ENCODE assay signal across 35 mouse cellular contexts in genomic region chr5:15522470-15522869, GRCm38 (mm10). TPM values are rescaled to one million over a fixed set of nuclear protein-coding genes. Genes with fewer than 3 reads are reported as not detected.
DNase-seq lines count a peak whose midpoint lies in the region; ATAC-seq and TF ChIP-seq lines count a peak whose summit lies in the region.
"Not testable (repeated sequence)": the region's sequence is repeated elsewhere in the genome, so short reads cannot be mapped to it uniquely, and the experiment has no call there.
"Had no signal": no experiment of that assay in that cellular context is flagged by ENCODE, and none has a peak within 500 bp of the region (broad histone marks: within the 10 kb centered on the region; RNA-seq: fewer than 3 reads in every experiment).

No protein-coding gene starts in this region.

- intact Hi-C loops in gastrocnemius, postnatal 14 days (cut with DNase I; ENCODE audit: low total_unique reads): not testable (repeated sequence)

- not testable (repeated sequence) for H3K4me3 ChIP-seq in liver, embryonic 14.5 days (ENCODE audit: insufficient read depth in 1 of 2, low read depth in 2 of 2, low read length in 2 of 2); midbrain, postnatal 0 days (ENCODE audit: low read depth, low read length)

- not testable (repeated sequence) for H3K4me2 ChIP-seq in liver, embryonic 14.5 days (ENCODE audit: low read depth); midbrain, postnatal 0 days (ENCODE audit: low read depth, low read length, poor library complexity, severe bottlenecking)

- H3K27me3 ChIP-seq in liver, embryonic 14.5 days (ENCODE audit: control insufficient read depth, insufficient read depth, low read length); midbrain, postnatal 0 days (ENCODE audit: insufficient read depth, low read length): not testable (repeated sequence)

- DNase-seq in adrenal gland, adult (ENCODE audit: inconsistent age in 2 of 2, low spot score in 1 of 2): peak; percentile 8 to 61
- DNase-seq in adrenal gland, postnatal 36 days: peak; percentile 34 to 43
- DNase-seq in gastrocnemius, postnatal 14 days: peak; percentile 5
- peak; percentile 18 for DNase-seq in kidney, adult 18-20 months
- peak; percentile 37 to 57 for DNase-seq in kidney, postnatal 4 days
- DNase-seq in liver, embryonic 14.5 days (ENCODE audit: low read depth in 3 of 3, low spot score in 3 of 3); midbrain, postnatal 0 days (ENCODE audit: low spot score): not testable (repeated sequence)
- peak; percentile 12 for DNase-seq in urinary bladder, postnatal 14 days (ENCODE audit: low spot score)

- not testable (repeated sequence) for ATAC-seq in liver, embryonic 14.5 days (ENCODE audit: insufficient read depth); midbrain, postnatal 0 days (ENCODE audit: low FRiP score)

- not testable (repeated sequence) for TF ChIP-seq EP300 in liver, embryonic 14.5 days (IDR thresholded peaks at IDR 0.05; ENCODE audit: low read depth)

- not testable (repeated sequence) for H3K36me3 ChIP-seq in liver, embryonic 14.5 days (replicated peaks; ENCODE audit: control insufficient read depth, insufficient read depth, low read depth); midbrain, postnatal 0 days (ENCODE audit: insufficient read depth, low read length)

- not testable (repeated sequence) for H3K27ac ChIP-seq in liver, embryonic 14.5 days; midbrain, postnatal 0 days (ENCODE audit: low read depth, low read length)

- not testable (repeated sequence) for H3K4me1 ChIP-seq in liver, embryonic 14.5 days (replicated peaks; ENCODE audit: control insufficient read depth in 2 of 2, insufficient read depth in 2 of 2, low read length in 1 of 2); midbrain, postnatal 0 days (ENCODE audit: insufficient read depth, low read length)

- not testable (repeated sequence) for H3K9ac ChIP-seq in liver, embryonic 14.5 days (replicated peaks); midbrain, postnatal 0 days (replicated peaks; ENCODE audit: low read length, poor library complexity, severe bottlenecking)

- H3K9me3 ChIP-seq in liver, embryonic 14.5 days (ENCODE audit: control insufficient read depth, low read length): not testable (repeated sequence)
- H3K9me3 ChIP-seq in midbrain, postnatal 0 days (ENCODE audit: low read length): peaks cover 15% of the 10 kb centered on the region

- peak; percentile 19 for TF ChIP-seq CTCF in liver, embryonic 14.5 days (IDR thresholded peaks at IDR 0.05; ENCODE audit: low read depth)
- peak; percentile 14; the same call in 1 of the 2 replicates for TF ChIP-seq CTCF in midbrain, postnatal 0 days (IDR thresholded peaks at IDR 0.05)

RNA-seq across cellular contexts. Expression of gene Gm21190, which starts 6.6 kb away (rescaled TPM):
- not detected for total RNA-seq in adrenal gland, postnatal 36 days (2021)
- not detected for total RNA-seq in gastrocnemius, postnatal 14 days (2021)
- polyA plus RNA-seq in liver, embryonic 14.5 days (2012; rRNA removed): not detected in 2 replicates
- polyA plus RNA-seq in liver, embryonic 14.5 days (2014; fragmentation: Nextera tagmentation; extraction: Ambion mirVana): not detected in 2 replicates
- not detected in 2 replicates for total RNA-seq in midbrain, postnatal 0 days (2014; rRNA removed)
- not detected in 2 replicates for polyA plus RNA-seq in midbrain, postnatal 0 days (2015; fragmentation: Nextera tagmentation; extraction: Ambion mirVana)
- total RNA-seq: adrenal gland, postnatal 4 days; CH12.LX; ES-E14; gastrocnemius, postnatal 36 days; heart, adult 18-20 months; heart, postnatal 10 days; layer of hippocampus, postnatal 36 days; left cerebral cortex, postnatal 14 days; megakaryocyte-erythroid progenitor cell, adult 5-6 weeks; monocyte, adult 5-6 weeks had no signal
- polyA plus RNA-seq: activated CD4-positive, CD25-positive, alpha-beta regulatory T cell, adult 4 months; C2C12; cerebellum, adult 2 months; embryonic facial prominence, embryonic 11.5 days; forebrain, embryonic 13.5 days; heart, embryonic 12.5 days; hindbrain, embryonic 10.5 days; hindbrain, embryonic 15.5 days; inflammation-experienced regulatory T-cells, adult 6 months; limb, embryonic 11.5 days; liver, embryonic 15.5 days; lung, embryonic 15.5 days; macrophage; midbrain, embryonic 13.5 days; neural tube, embryonic 14.5 days; stomach, embryonic 15.5 days had no signal

RNA-seq across cellular contexts. Expression of gene Gm21149, which starts 46.1 kb away (rescaled TPM):
- total RNA-seq in adrenal gland, postnatal 36 days (2021): not detected
- not detected for total RNA-seq in gastrocnemius, postnatal 14 days (2021)
- polyA plus RNA-seq in liver, embryonic 14.5 days (2012; rRNA removed): not detected in 2 replicates
- not detected in 2 replicates for polyA plus RNA-seq in liver, embryonic 14.5 days (2014; fragmentation: Nextera tagmentation; extraction: Ambion mirVana)
- not detected in 2 replicates for total RNA-seq in midbrain, postnatal 0 days (2014; rRNA removed)
- not detected in 2 replicates for polyA plus RNA-seq in midbrain, postnatal 0 days (2015; fragmentation: Nextera tagmentation; extraction: Ambion mirVana)
- total RNA-seq: adrenal gland, postnatal 4 days; CH12.LX; ES-E14; gastrocnemius, postnatal 36 days; heart, adult 18-20 months; heart, postnatal 10 days; layer of hippocampus, postnatal 36 days; left cerebral cortex, postnatal 14 days; megakaryocyte-erythroid progenitor cell, adult 5-6 weeks; monocyte, adult 5-6 weeks had no signal
- polyA plus RNA-seq: activated CD4-positive, CD25-positive, alpha-beta regulatory T cell, adult 4 months; cerebellum, adult 2 months; embryonic facial prominence, embryonic 11.5 days; forebrain, embryonic 13.5 days; hindbrain, embryonic 10.5 days; hindbrain, embryonic 15.5 days; kidney, adult 2 months; limb, embryonic 11.5 days; liver, embryonic 15.5 days; macrophage; midbrain, embryonic 13.5 days; neural tube, embryonic 14.5 days; stomach, embryonic 15.5 days had no signal

RNA-seq across cellular contexts. Expression of gene Gm21083, which starts 54.7 kb away (rescaled TPM):
- total RNA-seq in adrenal gland, postnatal 36 days (2021): not detected
- not detected for total RNA-seq in gastrocnemius, postnatal 14 days (2021)
- 0.03 TPM in 1 of 2 replicates, not detected in the other for polyA plus RNA-seq in liver, embryonic 14.5 days (2012; rRNA removed)
- polyA plus RNA-seq in liver, embryonic 14.5 days (2014; fragmentation: Nextera tagmentation; extraction: Ambion mirVana): not detected in 2 replicates
- total RNA-seq in midbrain, postnatal 0 days (2014; rRNA removed): not detected in 2 replicates
- polyA plus RNA-seq in midbrain, postnatal 0 days (2015; fragmentation: Nextera tagmentation; extraction: Ambion mirVana): not detected in 2 replicates
- total RNA-seq: adrenal gland, postnatal 4 days; CH12.LX; gastrocnemius, postnatal 36 days; heart, adult 18-20 months; heart, postnatal 10 days; layer of hippocampus, postnatal 36 days; left cerebral cortex, postnatal 14 days; megakaryocyte-erythroid progenitor cell, adult 5-6 weeks; monocyte, adult 5-6 weeks had no signal
- polyA plus RNA-seq: activated CD4-positive, CD25-positive, alpha-beta regulatory T cell, adult 4 months; cerebellum, adult 2 months; embryonic facial prominence, embryonic 11.5 days; forebrain, embryonic 13.5 days; hindbrain, embryonic 10.5 days; hindbrain, embryonic 15.5 days; inflammation-experienced regulatory T-cells, adult 6 months; kidney, adult 2 months; limb, embryonic 11.5 days; liver, embryonic 15.5 days; lung, embryonic 15.5 days; macrophage; midbrain, embryonic 13.5 days; neural tube, embryonic 14.5 days; stomach, embryonic 15.5 days had no signal
